Mouse (Mus musculus) embryonic stem cell, embryonic (primary cell): ENCODE results near the gene Btn2a2.

ENCODE experiments used
- CTCF ChIA-PET, 4 experiments: fragments of 300-600 bp in 2 of 4; fragments of 350-600 bp in 2 of 4; sonication (Branson Sonifier 250); formaldehyde crosslinking; loops; one replicate each; lab custom pipeline; 2022; ENCODE audit warnings: inconsistent platforms in 2 of 4; lab: Charles Lee
- POLR2A ChIA-PET, 4 experiments: fragments of 300-600 bp in 2 of 4; fragments of 350-600 bp in 2 of 4; sonication (Branson Sonifier 250); formaldehyde crosslinking; loops; one replicate each; lab custom pipeline; 2022; ENCODE audit warnings: antibody characterized with exemption in 4 of 4, inconsistent platforms in 1 of 4; lab: Charles Lee

Btn2a2 gene

DNA sequence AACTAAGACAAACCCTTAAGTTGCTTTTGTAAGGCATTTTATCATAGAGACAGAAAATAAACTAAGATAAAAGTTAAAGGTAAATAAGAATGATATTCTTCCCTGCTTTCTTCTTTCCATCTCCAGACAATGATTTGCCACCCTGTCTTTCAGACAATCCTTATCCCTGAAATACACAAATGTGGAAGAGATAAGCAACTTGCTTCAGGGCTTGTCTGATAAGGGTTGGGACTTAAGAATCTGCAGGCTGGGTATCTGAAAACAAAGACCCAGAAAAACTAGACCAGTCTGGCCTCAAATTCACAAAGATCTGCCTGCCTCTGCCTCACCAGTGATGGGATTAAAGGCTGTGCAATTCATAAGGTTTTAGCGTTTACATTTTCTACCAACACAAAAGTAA is 2.6 kb upstream of the Btn2a2 start:
- ChIA-PET POLR2A (interaction anchor here in 1 of 4 experiments (0.9 kb wide), 1 partner anchor 37 kb away, joined by 3 read pairs; no protein-coding TSS in a partner anchor), CTCF (no interaction called here)

DNA sequence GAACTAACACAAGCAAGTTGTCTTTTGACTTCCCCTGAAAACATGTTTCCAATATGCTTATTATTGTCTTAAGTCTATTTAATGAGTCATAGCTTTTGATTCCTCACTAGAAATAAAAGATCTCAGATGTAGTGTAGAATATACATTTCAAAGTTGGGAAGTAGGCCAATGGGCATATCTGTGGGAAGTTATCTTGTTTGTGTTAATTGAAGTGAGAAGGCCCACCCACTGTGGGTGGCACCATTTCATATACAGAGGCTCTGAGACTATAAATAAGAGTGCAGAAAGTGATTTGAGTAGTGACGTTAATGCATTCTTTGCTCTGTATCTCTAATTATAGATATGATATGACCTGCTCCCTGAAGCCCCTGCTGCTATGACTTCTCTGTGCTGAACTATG is 2.2 kb upstream of the Btn2a2 start:
- POLR2A ChIA-PET, result interaction anchor here in 1 of 4 experiments (0.9 to 1.3 kb wide), 3 partner anchors 25 to 78 kb away, joined by 3 to 4 read pairs (median 3); partner anchors contain the start of gene Btn1a1
- CTCF ChIA-PET, result no interaction called here

DNA sequence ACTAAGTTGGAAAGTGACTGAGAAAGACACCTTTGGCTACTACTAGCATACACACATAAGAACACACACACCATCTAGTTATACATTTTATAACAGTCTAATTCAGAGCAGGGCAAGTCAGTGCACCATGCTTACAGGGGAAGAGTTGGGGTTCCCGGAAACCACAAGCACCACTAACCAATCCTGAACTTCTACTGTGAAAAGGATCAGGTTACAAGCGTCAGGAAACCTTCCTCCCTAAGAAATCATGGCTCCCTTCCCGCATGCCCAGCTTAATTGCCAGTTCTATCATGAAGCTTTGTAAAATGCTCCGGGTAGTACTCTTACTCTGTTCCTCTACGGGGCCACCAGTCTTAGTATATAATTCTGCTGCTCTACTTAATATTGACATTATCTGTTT is 3.4 kb downstream of the Btn2a2 start:
- CTCF ChIA-PET, result no interaction called here
- POLR2A ChIA-PET, result interaction anchor here (0.7 to 7.3 kb wide), 13 partner anchors 10 to 86 kb away, joined by 3 to 48 read pairs (median 3); partner anchors contain the start of genes Btn1a1 (in 2 of the 4), Hist1h2ae (in 1 of the 4), Hist1h2bg (in 1 of the 4) and Hist1h4h (in 1 of the 4)

DNA sequence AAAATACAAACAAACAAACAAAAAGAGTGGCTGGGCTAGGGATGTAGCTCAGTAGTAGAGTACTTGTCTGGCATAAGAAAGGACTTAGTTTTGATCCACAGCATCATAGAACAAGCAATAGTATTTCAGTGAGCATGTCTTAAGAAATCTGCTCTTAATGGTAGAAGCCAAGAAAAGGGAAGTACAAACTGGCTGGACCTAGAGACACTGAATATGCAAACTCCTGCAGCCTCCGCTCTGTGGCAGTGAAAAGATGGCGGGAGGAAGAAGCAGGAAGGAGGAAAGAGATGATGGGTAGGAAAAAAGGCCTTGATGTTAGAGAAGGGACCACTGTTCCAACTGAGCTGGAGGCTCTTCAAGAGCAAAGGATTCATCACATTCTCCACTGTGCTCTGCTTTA is 5.5 kb downstream of the Btn2a2 start:
- CTCF ChIA-PET, result no interaction called here
- POLR2A ChIA-PET, result interaction anchor here in 2 of 4 experiments (0.9 to 7.3 kb wide), 5 partner anchors 10 to 48 kb away, joined by 3 to 48 read pairs (median 4); partner anchors contain the start of genes Btn1a1 (in 1 of the 2) and Hist1h4h (in 1 of the 2)

- POLR2A ChIA-PET, result no interaction called here
- CTCF ChIA-PET, result no interaction called here
Observed at GRCm38 (mm10) chr13:23475658-23476057, 13.0 kb downstream of the Btn2a2 start.

DNA sequence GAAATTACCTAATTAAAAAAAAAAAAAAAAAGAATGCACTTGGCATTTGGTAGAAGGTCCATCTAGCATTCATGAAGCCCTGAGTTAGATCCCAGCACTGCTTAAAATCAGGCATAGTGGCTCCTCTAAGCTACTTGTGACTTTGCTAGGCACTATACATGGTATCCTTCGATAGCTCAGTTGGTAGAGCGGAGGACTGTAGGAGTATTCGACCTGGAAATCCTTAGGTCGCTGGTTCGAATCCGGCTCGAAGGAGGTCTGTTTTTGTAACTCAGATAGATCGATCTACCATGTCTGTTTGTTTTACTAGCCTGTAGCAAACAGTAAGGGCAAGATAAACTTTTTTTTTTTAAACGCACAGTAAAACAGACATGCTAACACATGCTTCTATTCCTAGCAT is 21.7 kb downstream of the Btn2a2 start:
- CTCF ChIA-PET, result no interaction called here
- POLR2A ChIA-PET, result interaction anchor here (0.6 to 5.5 kb wide), 26 partner anchors 10 to 154 kb away, joined by 3 to 48 read pairs (median 5); partner anchors contain the start of genes Hist1h2be (in 1 of the 4), Hist1h4d (in 1 of the 4) and Hist1h4h (in 1 of the 4)

DNA sequence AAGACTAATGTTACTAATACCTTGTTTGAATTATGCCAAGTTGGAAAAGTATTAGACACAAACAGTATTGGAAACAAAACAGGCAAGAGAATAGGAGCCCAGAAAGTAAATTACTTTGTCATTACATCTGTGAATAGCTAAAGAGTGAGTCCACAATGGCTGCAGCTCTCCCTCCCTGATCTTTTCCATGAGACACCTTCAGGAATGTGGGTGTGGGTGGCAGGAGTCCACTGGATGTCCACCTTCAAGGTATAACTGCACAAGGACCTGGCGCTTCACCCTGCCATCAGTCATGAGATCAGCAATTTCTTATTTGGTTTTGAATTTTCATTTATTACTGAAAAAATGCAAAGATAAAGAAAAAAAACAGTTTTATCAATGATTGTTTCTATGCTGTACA is 22.4 kb downstream of the Btn2a2 start:
- ChIA-PET POLR2A (interaction anchor here in 3 of 4 experiments (0.6 to 5.5 kb wide), 33 partner anchors 9 to 218 kb away, joined by 3 to 48 read pairs (median 5); partner anchors contain the start of genes Hist1h4h (in 2 of the 3), Hist1h2ac (in 1 of the 3), Hist1h2bc (in 1 of the 3) and Hist1h2be (in 1 of the 3)), CTCF (interaction anchor here in 2 of 4 experiments (0.6 to 1.2 kb wide), 3 partner anchors 31 to 66 kb away, joined by 3 to 8 read pairs (median 4); no protein-coding TSS in a partner anchor)

GRCm38 (mm10) chr13:23465600-23466109 is 23.0 kb downstream of the Btn2a2 start, which contains the start of gene Btn1a1:
Btn1a1 (minus strand) TSS chr13:23465901.
- POLR2A ChIA-PET, result interaction anchor here in 3 of 4 experiments (0.6 to 5.5 kb wide), 37 partner anchors 8 to 1549 kb away, joined by 3 to 48 read pairs (median 5); partner anchors contain the start of genes Hist1h4h (in 2 of the 3), Hist1h2ac (in 1 of the 3), Hist1h2ae (in 1 of the 3) and Hist1h2bc (in 1 of the 3)
- CTCF ChIA-PET, result interaction anchor here (0.6 to 1.2 kb wide), 5 partner anchors 32 to 77 kb away, joined by 3 to 8 read pairs (median 4); partner anchors contain the start of gene Hist1h2bh (in 1 of the 4)

GRCm38 (mm10) chr13:23464841-23465366 is 23.8 kb downstream of the Btn2a2 start:
- CTCF ChIA-PET, result interaction anchor here in 3 of 4 experiments (0.6 to 1.3 kb wide), 3 partner anchors 16 to 63 kb away, joined by 3 to 4 read pairs (median 3); no protein-coding TSS in a partner anchor
- POLR2A ChIA-PET, result interaction anchor here in 3 of 4 experiments (0.6 to 5.5 kb wide), 38 partner anchors 8 to 1548 kb away, joined by 3 to 48 read pairs (median 5); partner anchors contain the start of genes Hist1h2ac (in 1 of the 3), Hist1h2ae (in 1 of the 3), Hist1h2bc (in 1 of the 3) and Hist1h2bg (in 1 of the 3)

DNA sequence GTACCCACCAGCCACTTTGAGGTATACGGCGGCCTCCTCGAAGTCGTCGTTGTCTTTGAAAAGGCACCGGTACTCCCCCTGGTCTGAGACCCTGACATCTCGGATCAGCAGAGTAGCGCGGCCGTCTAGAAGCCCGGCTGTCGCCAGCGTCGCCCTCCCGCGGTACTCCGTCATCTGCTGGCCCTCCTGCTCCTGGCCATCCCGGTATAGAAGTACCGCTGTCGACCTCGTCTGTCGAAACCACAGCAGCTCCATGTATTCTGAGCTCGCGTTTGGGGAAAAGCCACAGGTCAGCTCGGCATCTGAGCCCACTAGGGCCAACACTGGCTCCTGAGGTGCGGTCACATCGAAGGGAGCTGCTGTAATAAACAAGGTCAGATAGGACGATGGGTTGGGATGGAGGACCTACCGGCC is 24.4 kb downstream of the Btn2a2 start:
- ChIA-PET POLR2A (interaction anchor here in 3 of 4 experiments (0.7 to 5.5 kb wide), 40 partner anchors 7 to 220 kb away, joined by 3 to 48 read pairs (median 5); partner anchors contain the start of genes Hist1h4h (in 2 of the 3), Hist1h2ac (in 1 of the 3), Hist1h2ae (in 1 of the 3) and Hist1h2bc (in 1 of the 3)), CTCF (interaction anchor here in 3 of 4 experiments (0.6 to 1.3 kb wide), 3 partner anchors 15 to 63 kb away, joined by 3 to 4 read pairs (median 3); no protein-coding TSS in a partner anchor)

- ChIA-PET POLR2A (interaction anchor here in 3 of 4 experiments (0.7 to 5.5 kb wide), 41 partner anchors 7 to 1907 kb away, joined by 3 to 48 read pairs (median 5); partner anchors contain the start of genes Hist1h2ae (in 2 of the 3), Hist1h2bg (in 2 of the 3), Hist1h4f (in 2 of the 3) and Hist1h4h (in 2 of the 3)), CTCF (interaction anchor here in 2 of 4 experiments (1.0 to 1.3 kb wide), 2 partner anchors 32 to 36 kb away, joined by 4 read pairs; no protein-coding TSS in a partner anchor)
Observed at GRCm38 (mm10) chr13:23463381-23464223, 25.1 kb downstream of the Btn2a2 start.

DNA sequence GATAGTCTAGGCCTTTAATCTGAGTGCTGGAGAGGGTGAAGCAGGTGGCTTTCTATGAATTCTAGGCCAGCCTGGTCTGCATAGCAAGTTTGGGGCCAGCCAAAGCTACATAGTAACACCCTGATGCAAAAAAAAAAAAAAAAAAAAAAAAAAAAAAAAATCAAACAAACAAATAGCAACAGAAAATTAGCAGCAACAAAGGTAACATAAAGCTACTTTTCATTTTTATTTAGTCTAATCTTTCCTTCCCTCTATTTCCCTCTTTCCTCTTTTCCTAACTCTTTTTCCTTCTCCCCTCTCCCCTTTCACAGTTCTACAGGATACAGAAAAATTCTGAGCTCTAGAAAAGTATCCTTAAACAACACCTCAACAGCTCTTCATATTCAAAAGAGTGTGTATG is 26.0 kb downstream of the Btn2a2 start:
- ChIA-PET POLR2A (interaction anchor here (0.6 to 5.2 kb wide), 18 partner anchors 9 to 1908 kb away, joined by 3 to 46 read pairs (median 5); partner anchors contain the start of genes Hist1h2ae (in 1 of the 4), Hist1h2bg (in 1 of the 4) and Hist1h4f (in 1 of the 4)), CTCF (no interaction called here)

GRCm38 (mm10) chr13:23462063-23462462 is 26.6 kb downstream of the Btn2a2 start:
- CTCF ChIA-PET, result no interaction called here
- POLR2A ChIA-PET, result interaction anchor here in 2 of 4 experiments (0.6 to 5.2 kb wide), 6 partner anchors 13 to 92 kb away, joined by 3 to 46 read pairs (median 5); no protein-coding TSS in a partner anchor

- CTCF ChIA-PET, result no interaction called here
- POLR2A ChIA-PET, result interaction anchor here in 3 of 4 experiments (0.5 to 1.8 kb wide), 16 partner anchors 9 to 1490 kb away, joined by 3 to 6 read pairs (median 3); partner anchors contain the start of genes Hist1h2ae (in 1 of the 3) and Hist1h2bg (in 1 of the 3)
Observed at GRCm38 (mm10) chr13:23459264-23459846, 29.3 kb downstream of the Btn2a2 start.

DNA sequence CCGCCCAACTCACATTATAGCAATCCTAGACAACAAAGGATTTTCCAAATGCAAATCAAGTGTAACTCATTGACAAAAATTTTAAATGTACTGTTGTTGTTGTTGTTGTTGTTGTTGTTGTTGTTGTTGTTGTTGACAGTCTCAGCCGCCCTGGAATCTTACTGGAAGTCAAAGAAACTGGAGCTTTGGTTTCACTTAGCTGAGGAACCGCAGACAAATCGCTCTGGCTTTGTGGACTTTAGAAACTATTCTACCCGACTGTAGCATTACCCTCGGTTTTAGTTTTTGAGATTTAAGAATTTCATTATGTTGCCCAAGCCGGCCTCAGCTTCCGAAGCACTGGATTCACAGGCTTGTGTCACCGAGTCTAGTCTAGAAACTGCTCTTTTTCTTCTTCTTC is 34.7 kb downstream of the Btn2a2 start:
- POLR2A ChIA-PET, result interaction anchor here in 3 of 4 experiments (0.6 to 3.5 kb wide), 27 partner anchors 10 to 230 kb away, joined by 3 to 22 read pairs (median 3); partner anchors contain the start of genes Btn1a1 (in 2 of the 3), Hist1h4h (in 2 of the 3), Hist1h2ac (in 1 of the 3) and Hist1h2af (in 1 of the 3)
- CTCF ChIA-PET, result interaction anchor here in 1 of 4 experiments (0.7 kb wide), 1 partner anchor 99 kb away, joined by 3 read pairs; no protein-coding TSS in a partner anchor

- ChIA-PET POLR2A (interaction anchor here in 3 of 4 experiments (0.6 to 3.5 kb wide), 28 partner anchors 9 to 80 kb away, joined by 3 to 22 read pairs (median 3); partner anchors contain the start of genes Btn1a1 (in 2 of the 3), Hist1h4h (in 2 of the 3) and Hist1h2af (in 1 of the 3)), CTCF (interaction anchor here in 2 of 4 experiments (0.6 to 0.7 kb wide), 2 partner anchors 16 to 98 kb away, joined by 3 to 5 read pairs; no protein-coding TSS in a partner anchor)
Observed at GRCm38 (mm10) chr13:23453362-23453862, 35.2 kb downstream of the Btn2a2 start.
